Mouse (Mus musculus) MEL (cell line): ENCODE measurements around the gene Atp4a. TPM values are rescaled to one million over a fixed set of nuclear protein-coding genes. Genes with fewer than 3 reads are reported as not detected.

Experiments used
- DNase-seq: peaks from one replicate; pipeline ENCODE4 v3.0.0; 2011; ENCODE audit warnings: low read depth, low spot score
- H3K27ac ChIP-seq: 2 replicates; pipeline ENCODE4 v1.5.1; 2012; ENCODE audit warnings: low read depth, mild to moderate bottlenecking, control low read depth, low read length, moderate library complexity; ENCODE audit not compliant: control insufficient read depth
- H3K27me3 ChIP-seq, 2 experiments: fragments of 150-350 bp in 1 of 2; sonication (generic) in 1 of 2; 2 replicates each; pipeline ENCODE4 v1.6.1; 2012; ENCODE audit warnings: low read length in 2 of 2, mild to moderate bottlenecking in 2 of 2, improper control_type of control experiment in 1 of 2, moderate library complexity in 1 of 2; ENCODE audit not compliant: insufficient read depth in 2 of 2, control insufficient read depth in 1 of 2
- H3K36me3 ChIP-seq, 2 experiments: 2 replicates each; pipeline ENCODE4 v1.6.1; 2012 to 2014; ENCODE audit warnings: low read length in 2 of 2, improper control_type of control experiment in 1 of 2, inconsistent platforms in 1 of 2, mild to moderate bottlenecking in 1 of 2; ENCODE audit not compliant: insufficient read depth in 2 of 2, control insufficient read depth in 1 of 2
- H3K4me1 ChIP-seq, 2 experiments: fragments of 150-350 bp in 1 of 2; sonication (generic) in 1 of 2; 2 replicates each; pipeline ENCODE4 v1.6.1; 2012; ENCODE audit warnings: low read length in 2 of 2, improper control_type of control experiment in 1 of 2, mild to moderate bottlenecking in 1 of 2; ENCODE audit not compliant: insufficient read depth in 2 of 2, control insufficient read depth in 1 of 2
- H3K4me3 ChIP-seq, 2 experiments: fragments of 150-350 bp in 1 of 2; sonication (generic) in 1 of 2; 2 replicates each; pipeline ENCODE4 v1.5.1; 2012; ENCODE audit warnings: low read depth in 2 of 2, low read length in 2 of 2, mild to moderate bottlenecking in 2 of 2, moderate library complexity in 2 of 2, control low read depth in 1 of 2, improper control_type of control experiment in 1 of 2; ENCODE audit not compliant: control insufficient read depth in 1 of 2, insufficient read depth in 1 of 2
- H3K79me2 ChIP-seq: 2 replicates; pipeline ENCODE4 v1.6.1; 2012; ENCODE audit warnings: mild to moderate bottlenecking, low read length, moderate library complexity; ENCODE audit not compliant: control insufficient read depth, poor library complexity, insufficient read depth
- H3K9ac ChIP-seq: 2 replicates; pipeline ENCODE4 v1.6.1; 2012; ENCODE audit warnings: low read depth, mild to moderate bottlenecking, control low read depth, low read length, moderate library complexity; ENCODE audit not compliant: control insufficient read depth, poor library complexity, severe bottlenecking
- H3K9me3 ChIP-seq: fragments of 150-350 bp; sonication (generic); replicated peaks from 2 replicates; pipeline ENCODE4 v1.6.1; 2012; ENCODE audit warnings: mild to moderate bottlenecking, low read length, improper control_type of control experiment, moderate library complexity; ENCODE audit not compliant: insufficient read depth
- EP300 ChIP-seq, 2 experiments: IDR thresholded peaks; 2 replicates each; pipeline ENCODE4 v1.6.1; 2011; ENCODE audit warnings: improper control_type of control experiment in 2 of 2, low read length in 2 of 2, low read depth in 1 of 2, mild to moderate bottlenecking in 1 of 2
- HCFC1 ChIP-seq: IDR thresholded peaks from 2 replicates; pipeline ENCODE4 v1.6.1; 2012; ENCODE audit warnings: low read depth, mild to moderate bottlenecking, inconsistent platforms, low read length, improper control_type of control experiment, moderate library complexity
- MAFK ChIP-seq: IDR thresholded peaks from 2 replicates; pipeline ENCODE4 v1.6.1; 2011; ENCODE audit warnings: low read depth, mild to moderate bottlenecking, low read length, improper control_type of control experiment, borderline replicate concordance
- MXI1 ChIP-seq: IDR thresholded peaks from 2 replicates; pipeline ENCODE4 v1.6.1; 2011; ENCODE audit warnings: mild to moderate bottlenecking, low read depth, low read length, improper control_type of control experiment
- MYB ChIP-seq: IDR thresholded peaks from 2 replicates; pipeline ENCODE4 v1.6.1; 2011; ENCODE audit warnings: mild to moderate bottlenecking, low read depth, low read length, improper control_type of control experiment
- POLR2A ChIP-seq, 2 experiments: IDR thresholded peaks; 2 replicates each; pipeline ENCODE4 v1.6.1; 2011 to 2012; ENCODE audit warnings: low read length in 2 of 2, mild to moderate bottlenecking in 2 of 2, control low read depth in 1 of 2, improper control_type of control experiment in 1 of 2, low read depth in 1 of 2, moderate library complexity in 1 of 2; ENCODE audit not compliant: control insufficient read depth in 1 of 2, insufficient read depth in 1 of 2, poor library complexity in 1 of 2
- SMC3 ChIP-seq: IDR thresholded peaks from 2 replicates; pipeline ENCODE4 v1.6.1; 2011; ENCODE audit warnings: low read depth, low read length, improper control_type of control experiment
- TAL1 ChIP-seq: IDR thresholded peaks from 2 replicates; pipeline ENCODE4 v1.6.1; 2012; ENCODE audit warnings: mild to moderate bottlenecking, inconsistent platforms, low read length, moderate library complexity, mixed read lengths
- TBP ChIP-seq: IDR thresholded peaks from 2 replicates; pipeline ENCODE4 v1.8.0; 2011; ENCODE audit warnings: low read depth, low read length, improper control_type of control experiment
- USF1 ChIP-seq: IDR thresholded peaks from 2 replicates; pipeline ENCODE4 v1.6.1; 2014; ENCODE audit warnings: low read depth, mild to moderate bottlenecking, inconsistent platforms, low read length, improper control_type of control experiment, moderate library complexity
- ZKSCAN1 ChIP-seq: IDR thresholded peaks from 2 replicates; pipeline ENCODE4 v1.6.1; 2012; ENCODE audit warnings: low read depth, mild to moderate bottlenecking, inconsistent platforms, low read length, improper control_type of control experiment, moderate library complexity
- ZNF384 ChIP-seq: IDR thresholded peaks from 2 replicates; pipeline ENCODE4 v1.6.1; 2012; ENCODE audit warnings: low read depth, mild to moderate bottlenecking, inconsistent platforms, low read length, improper control_type of control experiment
- polyA plus RNA-seq, 2 experiments: library from polyadenylated mRNA; stranded (reverse) in 1 of 2; unstranded in 1 of 2; fragments of >175 nt in 1 of 2; fragments of >200 nt in 1 of 2; gene quantifications; 2 replicates each; pipeline versions ENCODE4 v1.2.1 to v1.2.4; 2012; ENCODE audit warnings: low replicate concordance in 2 of 2, low read depth in 1 of 2; ENCODE audit not compliant: insufficient read length in 2 of 2, insufficient read depth in 1 of 2, missing spikeins in 1 of 2
- total RNA-seq: library from RNA; depleted of rRNA; stranded (reverse); fragments of 300-350 nt; gene quantifications from 2 replicates; pipeline ENCODE4 v1.2.3, GENCODE M21; 2012

The Atp4a gene
- total and polyA plus RNA-seq, 3 experiments, result 1.5 to 3.0 TPM; not detected in 1

DNA sequence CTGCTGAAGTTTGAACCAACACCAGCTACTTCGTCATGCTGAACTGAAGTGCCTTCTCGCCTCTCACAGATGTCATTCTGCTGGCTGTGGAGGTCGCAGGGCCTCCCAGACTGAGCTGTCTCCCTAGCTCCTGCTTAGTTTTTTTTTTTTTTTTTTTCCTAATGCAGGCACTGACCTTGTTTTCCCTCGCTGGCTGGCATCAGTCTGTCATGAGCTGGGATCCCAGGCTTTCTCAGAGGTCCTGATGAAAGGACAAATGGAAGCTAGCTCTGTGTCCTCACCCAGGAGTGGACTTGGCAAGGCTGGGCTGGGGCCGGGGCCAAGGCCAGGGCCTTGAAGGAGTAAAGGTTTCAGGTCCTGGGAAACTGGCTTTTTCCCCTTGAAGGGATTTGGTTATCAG is 30.1 kb upstream of the Atp4a start:
- TF ChIP-seq TBP (no peak), HCFC1 (no peak), TAL1 (no peak), EP300 (IDR thresholded peaks at IDR 0.05; ENCODE audit: low read depth in 1 of 2, low read length in 2 of 2) (no peak), ZKSCAN1 (no peak), SMC3 (no peak)
- TF ChIP-seq, all 39 proteins: peak for 0

DNA sequence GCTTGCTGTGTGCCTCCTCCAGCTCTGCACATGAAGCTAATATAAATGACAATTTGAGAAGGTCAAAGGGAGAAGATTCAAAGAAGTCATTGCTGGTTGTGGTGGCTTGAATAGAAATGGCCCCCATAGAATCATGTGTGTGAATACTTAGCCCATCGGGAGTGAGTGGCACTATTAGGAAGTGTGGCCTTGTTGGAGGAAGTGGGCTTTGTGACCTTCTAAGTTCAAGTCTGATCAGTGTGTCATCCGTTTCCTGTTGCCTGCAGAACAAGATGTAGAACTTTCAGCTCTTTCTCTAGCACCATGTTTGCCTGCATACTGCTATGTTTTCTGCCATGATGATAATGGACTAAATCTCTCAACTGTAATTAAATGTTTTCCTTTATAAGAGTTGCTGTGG is 28.6 kb upstream of the Atp4a start:
- H3K4me1 ChIP-seq, result no peaks in the 10 kb centered on the region

More for the DNA sequence above, 30.1 kb upstream of the Atp4a start:
- Histone ChIP-seq H3K27ac (no peak overlapping the region), H3K9me3 (no peaks in the 10 kb centered on the region), H3K4me3 (no peak overlapping the region), H3K27me3 (peaks cover 3 to 7% of the 10 kb centered on the region in 2 experiments), H3K36me3 (no peaks in the 10 kb centered on the region), H3K79me2 (no peaks in the 10 kb centered on the region), H3K4me1 (no peaks in the 10 kb centered on the region), H3K9ac (no peak overlapping the region)
- DNase-seq, result no peak

DNA sequence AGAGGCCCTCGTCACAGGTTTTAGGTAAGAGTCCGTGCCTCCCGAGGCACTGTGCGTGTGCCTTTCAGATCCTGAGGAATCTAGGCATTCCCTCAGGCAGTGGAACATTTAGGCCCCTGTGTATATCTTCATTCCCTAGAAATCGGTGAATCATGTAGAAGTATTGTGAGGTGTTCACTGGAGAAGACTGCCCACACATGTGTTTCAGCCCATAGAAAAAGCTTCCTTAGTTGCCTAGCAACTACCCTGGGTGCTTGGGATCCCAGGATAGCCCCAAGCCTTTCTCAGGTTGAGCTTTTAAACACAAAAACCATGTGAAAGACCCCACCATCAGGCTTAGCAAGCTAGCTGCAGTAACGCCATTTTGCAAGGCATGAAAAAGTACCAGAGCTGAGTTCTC is 23.7 kb upstream of the Atp4a start:
- no peak overlapping the region for H3K4me3 ChIP-seq
- no peaks in the 10 kb centered on the region for H3K27me3 ChIP-seq
- DNase-seq, result no peak
- no peaks in the 10 kb centered on the region for H3K9me3 ChIP-seq
- no peak overlapping the region for H3K9ac ChIP-seq
- H3K36me3 ChIP-seq, result no peaks in the 10 kb centered on the region
- H3K27ac ChIP-seq, result no peak overlapping the region
- no peak for TF ChIP-seq MAFK
- H3K4me1 ChIP-seq, result no peaks in the 10 kb centered on the region
- no peaks in the 10 kb centered on the region for H3K79me2 ChIP-seq

More for the DNA sequence above, 28.6 kb upstream of the Atp4a start:
- Histone ChIP-seq H3K9me3 (no peaks in the 10 kb centered on the region), H3K4me3 (no peak overlapping the region), H3K9ac (no peak overlapping the region), H3K27ac (no peak overlapping the region), H3K36me3 (no peaks in the 10 kb centered on the region), H3K27me3 (peaks cover 3 to 7% of the 10 kb centered on the region in 2 experiments), H3K79me2 (no peaks in the 10 kb centered on the region)
- TF ChIP-seq MXI1, result no peak
- TF ChIP-seq POLR2A (IDR thresholded peaks at IDR 0.05; ENCODE audit: control insufficient read depth in 1 of 2, insufficient read depth in 1 of 2, low read depth in 1 of 2, low read length in 2 of 2, poor library complexity in 1 of 2), result no peak
- no peak for TF ChIP-seq MYB
- no peak for TF ChIP-seq USF1
- TF ChIP-seq ZNF384, result no peak
- no peak for DNase-seq
